Mouse (Mus musculus): ENCODE measurements around the gene Kctd4. TPM values are rescaled to one million over a fixed set of nuclear protein-coding genes. Genes with fewer than 3 reads are reported as not detected.
"Not testable (repeated sequence)": the region's sequence is repeated elsewhere in the genome, so short reads cannot be mapped to it uniquely, and the experiment has no call there.

Kctd4 gene
- 7.9 and 9.0 TPM in 2 replicates for polyA plus RNA-seq (2014; fragmentation: Nextera tagmentation; extraction: Ambion mirVana)

DNA sequence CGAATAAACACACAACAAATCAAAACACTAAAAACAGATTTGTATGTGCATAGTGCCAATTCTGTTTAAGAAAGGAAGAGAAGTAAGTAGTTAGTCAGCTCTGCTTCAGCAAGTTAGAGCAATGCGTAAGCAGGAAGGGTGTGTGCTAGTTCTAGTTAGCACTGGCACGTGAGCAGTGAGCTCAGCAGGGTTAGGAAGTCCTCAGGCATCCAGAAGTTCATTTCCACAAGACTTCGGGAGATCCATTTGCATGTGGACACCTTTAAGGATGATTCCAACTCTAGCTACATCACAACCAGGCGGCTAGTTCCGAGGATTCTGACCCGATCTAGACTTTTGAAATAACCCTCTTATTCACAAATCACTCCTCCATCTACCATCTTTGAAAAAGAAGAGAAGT is at the start of gene Kctd4:
Gene Kctd4, plus strand, starts transcription at position 244 of the 400 bp plus-strand sequence.
- Histone ChIP-seq H3K4me1 (replicated peaks; ENCODE audit: control insufficient read depth, insufficient read depth, low read length) (no peaks in the 10 kb centered on the region), H3K27ac (no peak within 1 kb of the TSS), H3K4me2 (replicated peaks) (no peak within 1 kb of the TSS), H3K27me3 (ENCODE audit: control insufficient read depth, insufficient read depth, low read length) (no peaks in the 10 kb centered on the region), H3K9ac (no peak within 1 kb of the TSS), H3K4me3 (replicated peaks; ENCODE audit: low read length) (no peak within 1 kb of the TSS), H3K9me3 (ENCODE audit: control insufficient read depth, low read length) (no peaks in the 10 kb centered on the region), H3K36me3 (replicated peaks; ENCODE audit: control insufficient read depth, insufficient read depth) (no peaks in the 10 kb centered on the region)
- no peak for ATAC-seq (ENCODE audit: low FRiP score)
- no peak for DNase-seq (ENCODE audit: low spot score)
- WGBS: 90% methylated on average over 7 of the region's 7 CpGs

- no peaks in the 10 kb centered on the region for H3K9me3 ChIP-seq (ENCODE audit: control insufficient read depth, low read length)
- 93% methylated on average over 8 of the region's 8 CpGs for WGBS
Observed at GRCm38 (mm10) chr14:75906931-75907330, 47.9 kb upstream of the Kctd4 start.

GRCm38 (mm10) chr14:75911968-75912367 is 42.8 kb upstream of the Kctd4 start:
- no peak for ATAC-seq (ENCODE audit: low FRiP score)
- Histone ChIP-seq H3K27me3 (ENCODE audit: control insufficient read depth, insufficient read depth, low read length) (no peaks in the 10 kb centered on the region), H3K36me3 (replicated peaks; ENCODE audit: control insufficient read depth, insufficient read depth) (no peaks in the 10 kb centered on the region), H3K27ac (no peak overlapping the region), H3K9ac (no peak overlapping the region), H3K4me2 (replicated peaks) (no peak overlapping the region), H3K4me3 (replicated peaks; ENCODE audit: low read length) (no peak overlapping the region), H3K4me1 (replicated peaks; ENCODE audit: control insufficient read depth, insufficient read depth, low read length) (no peaks in the 10 kb centered on the region), H3K9me3 (ENCODE audit: control insufficient read depth, low read length) (no peaks in the 10 kb centered on the region)
- WGBS: 81% methylated on average over 6 of the region's 6 CpGs
- no peak for DNase-seq (ENCODE audit: low spot score)

More at GRCm38 (mm10) chr14:75906931-75907330, 47.9 kb upstream of the Kctd4 start:
- Histone ChIP-seq H3K36me3 (replicated peaks; ENCODE audit: control insufficient read depth, insufficient read depth) (peaks cover 12% of the 10 kb centered on the region), H3K27me3 (ENCODE audit: control insufficient read depth, insufficient read depth, low read length) (no peaks in the 10 kb centered on the region), H3K9ac (no peak overlapping the region), H3K4me1 (replicated peaks; ENCODE audit: control insufficient read depth, insufficient read depth, low read length) (no peaks in the 10 kb centered on the region), H3K27ac (no peak overlapping the region), H3K4me3 (replicated peaks; ENCODE audit: low read length) (no peak overlapping the region), H3K4me2 (replicated peaks) (no peak overlapping the region)
- no peak for ATAC-seq (ENCODE audit: low FRiP score)
- no peak for DNase-seq (ENCODE audit: low spot score)

GRCm38 (mm10) chr14:75912665-75913064 is 42.1 kb upstream of the Kctd4 start:
- ATAC-seq (ENCODE audit: low FRiP score): no peak
- Histone ChIP-seq H3K9me3 (ENCODE audit: control insufficient read depth, low read length) (no peaks in the 10 kb centered on the region), H3K4me1 (replicated peaks; ENCODE audit: control insufficient read depth, insufficient read depth, low read length) (no peaks in the 10 kb centered on the region), H3K27ac (no peak overlapping the region), H3K9ac (no peak overlapping the region), H3K36me3 (replicated peaks; ENCODE audit: control insufficient read depth, insufficient read depth) (no peaks in the 10 kb centered on the region), H3K4me3 (replicated peaks; ENCODE audit: low read length) (no peak overlapping the region), H3K27me3 (ENCODE audit: control insufficient read depth, insufficient read depth, low read length) (no peaks in the 10 kb centered on the region), H3K4me2 (replicated peaks) (no peak overlapping the region)
- DNase-seq (ENCODE audit: low spot score): no peak
- 96% methylated on average over 2 of the region's 2 CpGs for WGBS

DNA sequence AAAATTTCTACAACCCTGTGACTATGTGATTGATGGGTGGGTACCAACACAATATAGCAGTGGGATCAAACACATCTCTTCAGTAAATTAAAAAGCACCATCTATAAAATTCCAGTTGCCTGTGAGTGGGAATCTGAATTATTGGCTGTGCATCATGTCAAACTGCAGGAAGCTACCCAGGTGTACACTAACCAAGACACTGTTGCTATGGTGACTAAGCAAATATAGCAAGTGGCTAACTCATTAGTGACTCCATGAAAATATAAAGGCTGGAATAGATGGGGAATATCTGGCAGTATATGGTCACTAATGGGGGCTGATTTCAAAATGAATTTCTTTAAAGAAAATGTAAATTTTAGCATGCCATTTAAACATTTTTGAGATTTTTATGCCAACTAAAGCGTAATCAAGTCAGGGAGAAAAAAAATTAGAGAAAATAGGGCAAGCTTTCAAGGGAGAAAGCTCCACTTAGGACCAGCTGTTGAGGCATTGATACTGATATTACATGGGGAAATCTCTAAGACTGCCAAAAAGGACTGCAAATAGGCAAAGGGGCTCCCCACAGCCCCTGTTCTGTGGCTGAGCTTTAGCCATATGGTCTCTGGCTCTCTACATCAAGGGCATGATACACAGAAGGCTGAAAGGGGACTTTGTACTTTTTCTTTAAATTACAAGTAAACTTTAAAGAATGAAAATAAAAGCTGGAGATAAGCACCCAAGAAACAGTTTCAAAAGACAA is 31.3 kb upstream of the Kctd4 start:
- no peak overlapping the region for H3K9ac ChIP-seq
- ATAC-seq (ENCODE audit: low FRiP score) (no peak; the same call in 1 of the 2 replicates), DNase-seq (ENCODE audit: low spot score) (no peak)
- H3K9me3 ChIP-seq (ENCODE audit: control insufficient read depth, low read length): no peaks in the 10 kb centered on the region
- H3K27ac ChIP-seq: peak overlapping the region; percentile 58; the same call in 1 of the 2 replicates
- H3K27me3 ChIP-seq (ENCODE audit: control insufficient read depth, insufficient read depth, low read length): no peaks in the 10 kb centered on the region
- 72% methylated on average over 1 of the region's 1 CpGs for WGBS
- H3K36me3 ChIP-seq (replicated peaks; ENCODE audit: control insufficient read depth, insufficient read depth): no peaks in the 10 kb centered on the region
- no peak overlapping the region for H3K4me3 ChIP-seq (replicated peaks; ENCODE audit: low read length)
- peaks cover 11% of the 10 kb centered on the region; the same call in 1 of the 2 replicates for H3K4me1 ChIP-seq (replicated peaks; ENCODE audit: control insufficient read depth, insufficient read depth, low read length)
- no peak overlapping the region for H3K4me2 ChIP-seq (replicated peaks)

- WGBS: 87% methylated on average over 8 of the region's 8 CpGs
- not testable (repeated sequence) for H3K4me2 ChIP-seq (replicated peaks); H3K27me3 ChIP-seq (ENCODE audit: control insufficient read depth, insufficient read depth, low read length); H3K4me3 ChIP-seq (replicated peaks; ENCODE audit: low read length); H3K9me3 ChIP-seq (ENCODE audit: control insufficient read depth, low read length); H3K27ac ChIP-seq; DNase-seq (ENCODE audit: low spot score); H3K36me3 ChIP-seq (replicated peaks; ENCODE audit: control insufficient read depth, insufficient read depth); H3K4me1 ChIP-seq (replicated peaks; ENCODE audit: control insufficient read depth, insufficient read depth, low read length); H3K9ac ChIP-seq; ATAC-seq (ENCODE audit: low FRiP score)
Observed at GRCm38 (mm10) chr14:75929713-75930112, 25.1 kb upstream of the Kctd4 start.

GRCm38 (mm10) chr14:75931266-75931665 is 23.5 kb upstream of the Kctd4 start:
- Histone ChIP-seq H3K4me1 (replicated peaks; ENCODE audit: control insufficient read depth, insufficient read depth, low read length) (no peaks in the 10 kb centered on the region), H3K27me3 (ENCODE audit: control insufficient read depth, insufficient read depth, low read length) (no peaks in the 10 kb centered on the region), H3K4me2 (replicated peaks) (no peak overlapping the region), H3K9me3 (ENCODE audit: control insufficient read depth, low read length) (no peaks in the 10 kb centered on the region), H3K9ac (no peak overlapping the region), H3K36me3 (replicated peaks; ENCODE audit: control insufficient read depth, insufficient read depth) (no peaks in the 10 kb centered on the region), H3K4me3 (replicated peaks; ENCODE audit: low read length) (no peak overlapping the region), H3K27ac (no peak overlapping the region)
- WGBS: 98% methylated on average over 23 of the region's 23 CpGs
- DNase-seq (ENCODE audit: low spot score) (no peak), ATAC-seq (ENCODE audit: low FRiP score) (no peak)

- H3K27ac ChIP-seq: no peak overlapping the region
- H3K4me3 ChIP-seq (replicated peaks; ENCODE audit: low read length): no peak overlapping the region
- H3K4me1 ChIP-seq (replicated peaks; ENCODE audit: control insufficient read depth, insufficient read depth, low read length): no peaks in the 10 kb centered on the region
- H3K36me3 ChIP-seq (replicated peaks; ENCODE audit: control insufficient read depth, insufficient read depth): no peaks in the 10 kb centered on the region
- no peaks in the 10 kb centered on the region for H3K9me3 ChIP-seq (ENCODE audit: control insufficient read depth, low read length)
- no peak for ATAC-seq (ENCODE audit: low FRiP score)
- no peaks in the 10 kb centered on the region for H3K27me3 ChIP-seq (ENCODE audit: control insufficient read depth, insufficient read depth, low read length)
- H3K9ac ChIP-seq: no peak overlapping the region
- 84% methylated on average over 2 of the region's 2 CpGs for WGBS
- H3K4me2 ChIP-seq (replicated peaks): no peak overlapping the region
- DNase-seq (ENCODE audit: low spot score): no peak
Observed at GRCm38 (mm10) chr14:75934359-75934758, 20.4 kb upstream of the Kctd4 start.

DNA sequence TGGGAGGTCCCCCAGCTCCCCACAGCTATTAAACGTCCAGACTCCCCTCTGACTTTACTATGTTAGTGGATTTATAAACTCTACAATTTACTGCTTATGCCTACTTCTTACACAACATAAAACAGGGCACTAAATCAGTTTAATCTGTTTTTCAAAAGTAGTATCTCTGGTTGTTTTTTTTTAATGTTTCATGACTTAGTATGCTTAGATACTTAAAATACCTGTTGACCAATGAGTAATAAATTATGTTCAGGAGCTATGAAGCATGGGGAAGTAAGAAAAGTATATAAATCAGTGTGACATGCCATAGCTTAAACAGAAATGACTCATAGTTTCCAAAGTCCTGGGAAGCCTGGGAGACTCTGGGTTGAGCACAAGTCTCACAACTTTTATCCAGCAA is 17.1 kb upstream of the Kctd4 start:
- 78% methylated on average over 1 of the region's 1 CpGs for WGBS
- Histone ChIP-seq H3K9ac (no peak overlapping the region), H3K27ac (no peak overlapping the region), H3K4me1 (replicated peaks; ENCODE audit: control insufficient read depth, insufficient read depth, low read length) (no peaks in the 10 kb centered on the region), H3K9me3 (ENCODE audit: control insufficient read depth, low read length) (no peaks in the 10 kb centered on the region), H3K36me3 (replicated peaks; ENCODE audit: control insufficient read depth, insufficient read depth) (no peaks in the 10 kb centered on the region), H3K4me3 (replicated peaks; ENCODE audit: low read length) (no peak overlapping the region), H3K27me3 (ENCODE audit: control insufficient read depth, insufficient read depth, low read length) (no peaks in the 10 kb centered on the region), H3K4me2 (replicated peaks) (no peak overlapping the region)
- DNase-seq (ENCODE audit: low spot score) (no peak), ATAC-seq (ENCODE audit: low FRiP score) (no peak)

All from hindbrain, embryonic 14.5 days (tissue).